Mouse (Mus musculus): ENCODE measurements at regions not wholly inside any gene's neighbourhood (a gene's known extent, or its start where the extent isn't known, plus 50 kb on each side); places are given as distances from the start of the nearest gene placed in this dataset.
A peak's percentile ranks its signal among the peaks of the same experiment; 100 is the strongest.

DNA sequence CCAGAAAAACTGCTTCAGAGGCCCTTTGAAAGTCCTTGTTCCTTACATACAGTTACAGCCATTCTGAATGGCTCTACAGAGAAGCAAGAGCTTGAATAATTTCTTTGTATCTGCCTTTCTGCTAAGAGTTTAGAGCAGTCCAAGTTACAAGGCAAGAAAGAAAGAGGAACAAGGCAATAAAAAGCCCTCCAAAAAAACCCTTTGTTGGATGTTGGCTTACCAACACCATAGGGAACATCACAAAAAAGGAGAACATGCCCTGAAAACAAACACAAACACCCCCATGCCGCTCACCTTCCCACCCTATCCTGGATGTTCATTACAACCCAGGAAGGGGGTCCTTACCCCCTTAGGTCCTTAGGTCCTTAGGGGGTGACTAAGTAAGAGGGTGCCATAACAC, 359.2 kb upstream of the Gcfc2 start:
- DNase-seq (ENCODE audit: low read depth, low spot score): no peak

DNA sequence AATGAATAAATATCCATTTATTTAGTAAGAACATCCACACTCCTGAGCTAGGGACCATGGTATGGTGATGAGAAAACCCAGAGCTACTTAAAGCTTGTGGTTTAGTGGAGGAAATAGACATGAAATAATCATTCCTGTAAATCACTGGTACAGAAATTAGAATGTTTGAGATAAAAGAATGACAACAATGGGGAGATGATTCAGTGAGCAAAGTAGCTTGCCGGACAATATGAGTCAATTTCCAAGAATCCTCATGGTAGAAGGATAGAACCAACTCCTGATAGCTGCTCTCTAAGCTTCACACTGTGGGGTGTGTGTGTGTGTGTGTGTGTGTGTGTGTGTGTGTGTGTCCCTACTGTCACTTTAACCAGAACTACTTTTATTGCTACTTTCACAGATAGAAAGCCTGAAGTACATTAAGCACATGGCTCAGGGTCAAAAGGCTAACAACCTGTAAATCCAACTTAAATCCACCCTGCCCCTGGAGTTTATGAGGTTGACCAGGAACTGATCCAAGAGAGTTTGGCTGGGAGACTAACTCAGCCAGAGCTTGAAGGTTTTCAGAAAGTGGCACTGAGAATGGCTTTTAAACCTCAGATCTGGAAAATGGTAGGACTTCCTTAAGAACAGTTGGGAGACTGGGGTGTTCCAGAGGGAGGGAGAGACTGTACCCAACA, 336.9 kb upstream of the Gcfc2 start:
- DNase-seq (ENCODE audit: low read depth, low spot score): no peak

GRCm38 (mm10) chr6:81589727-81590126, 333.7 kb upstream of the Gcfc2 start:
- no peak for DNase-seq (ENCODE audit: low read depth, low spot score)

DNA sequence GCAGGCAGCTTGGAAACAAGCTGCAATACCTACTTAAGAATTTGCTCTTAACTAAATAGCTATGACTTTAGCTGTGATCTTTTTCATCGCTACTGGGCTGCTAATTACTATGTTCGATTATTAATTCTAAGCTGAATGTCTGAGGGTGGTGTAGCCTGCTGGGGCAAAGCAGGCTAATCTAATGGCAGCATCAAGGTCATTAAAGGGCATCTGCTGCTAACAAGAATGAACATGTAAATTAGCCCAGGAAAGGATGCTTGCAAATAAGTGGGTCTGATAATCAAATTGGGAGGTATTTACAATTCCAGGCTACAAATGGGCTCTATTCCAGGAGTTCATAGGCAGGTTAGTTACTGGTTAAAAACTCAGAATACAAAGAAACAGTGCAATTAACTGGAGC, 327.5 kb upstream of the Gcfc2 start:
- no peak for DNase-seq (ENCODE audit: low read depth, low spot score)

GRCm38 (mm10) chr6:81608637-81609036, 314.8 kb upstream of the Gcfc2 start:
- no peak for DNase-seq (ENCODE audit: low read depth, low spot score)

GRCm38 (mm10) chr6:81611980-81612379, 311.5 kb upstream of the Gcfc2 start:
- no peak for DNase-seq (ENCODE audit: low read depth, low spot score)

DNA sequence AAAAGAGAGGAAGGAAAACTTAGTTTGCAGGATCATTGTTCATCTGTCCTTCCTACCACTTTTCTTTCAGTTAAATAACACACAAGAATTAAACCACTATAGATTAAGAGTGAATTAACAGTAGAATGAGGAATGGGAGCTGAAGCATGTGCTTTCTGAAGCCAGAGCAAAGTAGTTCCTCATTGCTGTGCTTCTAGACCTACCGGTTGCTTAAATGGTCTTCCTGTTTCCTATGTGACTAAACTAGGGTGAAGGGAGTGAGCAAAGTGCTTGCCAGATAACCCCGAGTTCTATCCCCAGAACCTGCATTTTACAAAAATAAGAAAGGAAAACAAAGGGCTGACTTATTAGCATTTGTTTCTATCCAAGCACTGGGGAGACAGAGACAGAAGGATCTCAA, 305.5 kb upstream of the Gcfc2 start:
- no peak for DNase-seq (ENCODE audit: low read depth, low spot score)

- DNase-seq (ENCODE audit: low read depth, low spot score): no peak
Observed at GRCm38 (mm10) chr6:81621028-81621427, 302.4 kb upstream of the Gcfc2 start.

DNA sequence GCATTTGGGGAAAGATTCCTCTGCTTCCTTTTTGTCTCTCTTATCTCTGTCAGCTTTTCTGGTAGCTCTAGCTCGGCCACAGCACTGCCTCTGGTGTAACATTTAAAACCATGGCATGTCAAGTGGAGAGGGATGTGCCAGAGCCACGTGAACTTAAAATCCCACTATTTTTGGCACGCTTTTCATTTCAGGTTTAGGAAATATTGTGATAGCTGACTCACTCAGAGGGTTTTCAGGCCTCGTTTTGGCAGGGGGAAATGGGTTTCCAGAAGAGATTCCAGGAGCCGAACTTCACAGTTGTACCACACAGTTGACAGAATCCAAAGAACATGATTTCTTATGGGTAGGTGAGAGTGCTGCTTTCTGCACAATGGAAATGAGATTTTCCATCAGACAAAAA, 300.8 kb upstream of the Gcfc2 start:
- DNase-seq (ENCODE audit: low read depth, low spot score): no peak

GRCm38 (mm10) chr6:81625016-81625415, 298.5 kb upstream of the Gcfc2 start:
- no peak for DNase-seq (ENCODE audit: low read depth, low spot score)

- DNase-seq (ENCODE audit: low read depth, low spot score): no peak
Observed at GRCm38 (mm10) chr6:81633586-81633985, 289.9 kb upstream of the Gcfc2 start.

DNA sequence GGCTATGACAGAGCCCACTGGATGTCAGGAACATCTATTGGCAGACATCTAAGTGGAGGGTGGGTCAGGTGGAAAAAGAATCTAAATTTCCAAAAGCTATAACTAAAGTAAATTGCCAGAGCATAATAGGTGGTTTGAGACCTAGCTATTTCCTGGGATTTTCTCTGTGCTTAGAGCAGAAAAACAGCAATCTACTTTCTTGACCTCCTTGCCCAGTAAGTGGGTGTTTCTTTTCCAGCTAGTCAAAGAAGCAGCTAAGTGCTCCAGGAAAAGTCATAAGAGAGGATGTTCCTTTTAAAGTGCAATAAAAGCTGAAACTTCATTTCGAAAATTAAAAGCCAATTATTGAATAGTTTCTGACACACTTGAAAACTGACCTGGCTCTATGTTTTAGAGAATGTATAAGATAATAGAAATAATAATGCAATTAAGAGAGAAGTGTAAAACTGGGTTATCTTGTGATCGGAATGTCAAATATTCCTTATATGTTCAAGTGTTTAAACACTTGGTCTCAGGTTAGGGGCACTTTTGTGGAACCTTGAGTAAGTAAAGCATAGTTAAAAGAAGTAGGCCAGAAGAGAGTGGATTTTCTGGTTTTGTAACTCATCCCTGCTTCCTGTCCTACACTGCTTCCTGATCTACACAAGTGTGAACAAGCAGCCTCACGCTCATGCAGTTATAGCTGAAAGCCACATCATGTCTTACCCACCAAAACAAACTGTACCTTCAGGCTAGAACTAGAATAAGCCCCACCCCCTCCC, 275.7 kb upstream of the Gcfc2 start:
- no peak for DNase-seq (ENCODE audit: low read depth, low spot score)

DNA sequence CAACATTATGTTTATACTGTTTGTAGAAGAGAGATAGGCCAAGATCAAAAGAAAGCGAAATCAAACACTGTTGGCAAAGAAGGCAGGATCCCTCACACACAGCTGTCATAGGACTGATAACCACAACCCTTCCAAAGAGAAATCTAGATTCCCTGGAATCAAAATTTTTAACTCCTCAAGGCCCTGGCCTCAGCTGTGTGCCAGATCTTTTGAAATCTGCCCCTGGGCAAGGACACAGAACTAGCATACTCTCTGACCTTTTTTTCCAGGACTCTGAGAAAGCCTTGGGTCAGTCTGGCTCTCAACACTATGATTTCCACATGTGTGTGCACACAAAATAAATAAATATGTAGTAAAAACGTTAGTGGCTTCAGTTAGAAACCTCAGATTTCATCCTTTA, 271.6 kb upstream of the Gcfc2 start:
- DNase-seq (ENCODE audit: low read depth, low spot score): no peak

DNA sequence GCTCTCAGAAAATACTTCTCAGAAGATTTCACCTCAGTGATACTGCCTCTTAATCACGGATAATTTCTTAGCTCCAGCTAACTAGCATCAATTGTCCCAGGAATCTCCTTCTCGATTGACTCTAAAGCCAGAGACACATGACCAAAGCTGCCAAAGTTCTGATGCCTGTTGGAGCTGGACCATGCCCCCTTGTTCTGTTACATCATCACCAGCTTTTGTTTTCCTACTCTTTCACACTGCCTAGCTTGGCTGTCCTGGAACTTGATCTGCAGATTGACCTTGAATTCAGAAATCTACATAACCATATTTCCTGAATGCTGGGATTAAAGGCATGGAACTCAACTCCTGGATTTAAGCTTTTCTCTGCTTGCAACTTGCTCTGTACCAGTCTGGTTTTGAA, 268.3 kb upstream of the Gcfc2 start:
- DNase-seq (ENCODE audit: low read depth, low spot score): no peak

DNA sequence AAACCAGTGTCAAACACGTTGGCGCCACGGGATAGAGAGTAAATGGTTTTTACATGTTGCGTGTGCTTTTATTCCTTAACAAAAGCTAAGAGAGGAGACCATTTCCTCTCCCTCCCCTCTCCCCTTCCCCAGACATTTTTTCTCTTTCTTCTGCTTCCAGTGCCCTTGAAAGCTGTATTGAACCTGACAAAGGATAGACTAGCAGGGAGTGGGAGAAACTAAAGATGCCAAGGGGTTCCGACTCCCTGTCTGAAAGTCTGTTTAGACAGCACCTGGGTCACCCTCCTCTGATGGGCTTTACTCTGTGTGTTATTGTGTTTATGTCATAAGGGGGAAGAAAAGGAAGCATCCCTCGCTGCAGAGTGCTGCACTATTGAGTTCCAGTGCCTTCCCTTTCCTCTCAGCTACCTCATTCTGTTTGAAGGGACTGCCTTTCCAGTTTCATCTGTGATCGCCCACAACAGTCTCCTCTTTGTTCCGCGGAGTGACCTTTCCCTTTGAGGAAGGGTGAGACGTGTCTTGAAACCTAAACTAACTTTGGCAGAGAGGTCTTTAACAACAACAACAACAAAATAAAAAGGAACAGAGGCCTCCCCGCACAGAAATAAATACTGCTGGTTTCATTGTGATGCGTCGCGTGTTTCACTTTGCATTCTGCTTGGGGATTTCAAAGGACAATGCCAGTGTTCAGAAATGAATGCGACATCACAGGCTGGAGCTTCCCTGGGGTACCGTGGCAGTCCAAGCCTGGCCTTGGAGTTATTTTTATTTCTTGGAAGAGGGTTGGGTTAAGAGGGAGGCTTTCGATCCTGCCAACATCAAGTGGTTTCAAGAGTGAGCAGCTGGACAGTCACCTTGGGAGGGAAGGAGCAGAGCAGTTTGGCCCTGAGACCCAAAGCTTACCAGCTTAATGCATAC, 262.7 kb upstream of the Gcfc2 start:
- DNase-seq (ENCODE audit: low read depth, low spot score): peak; percentile 33

- no peak for DNase-seq (ENCODE audit: low read depth, low spot score)
Observed at GRCm38 (mm10) chr6:81668944-81669343, 254.5 kb upstream of the Gcfc2 start.

GRCm38 (mm10) chr6:81673316-81673715, 250.2 kb upstream of the Gcfc2 start:
- DNase-seq (ENCODE audit: low read depth, low spot score): no peak

GRCm38 (mm10) chr6:81697284-81697683, 226.2 kb upstream of the Gcfc2 start:
- no peak for DNase-seq (ENCODE audit: low read depth, low spot score)

DNA sequence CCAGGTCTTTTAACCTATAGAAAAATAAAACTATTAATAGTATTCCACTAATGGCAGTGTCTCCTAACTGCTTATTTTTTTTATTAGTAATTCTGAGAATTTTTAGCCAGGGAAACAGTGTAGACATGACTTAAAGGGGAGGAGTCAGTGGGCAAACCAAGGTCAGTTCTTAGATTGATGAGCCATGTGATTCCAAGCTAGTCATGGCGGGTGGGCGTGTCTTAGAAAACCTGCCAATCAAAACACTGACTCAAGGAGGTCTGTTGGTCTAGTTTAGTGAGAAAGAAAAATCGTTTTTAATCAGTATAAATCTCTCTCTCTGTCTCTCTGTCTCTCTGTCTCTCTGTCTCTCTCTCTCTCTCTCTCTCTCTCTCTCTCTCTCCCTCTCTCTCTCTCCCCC, 225.3 kb upstream of the Gcfc2 start:
- DNase-seq (ENCODE audit: low read depth, low spot score): no peak

DNA sequence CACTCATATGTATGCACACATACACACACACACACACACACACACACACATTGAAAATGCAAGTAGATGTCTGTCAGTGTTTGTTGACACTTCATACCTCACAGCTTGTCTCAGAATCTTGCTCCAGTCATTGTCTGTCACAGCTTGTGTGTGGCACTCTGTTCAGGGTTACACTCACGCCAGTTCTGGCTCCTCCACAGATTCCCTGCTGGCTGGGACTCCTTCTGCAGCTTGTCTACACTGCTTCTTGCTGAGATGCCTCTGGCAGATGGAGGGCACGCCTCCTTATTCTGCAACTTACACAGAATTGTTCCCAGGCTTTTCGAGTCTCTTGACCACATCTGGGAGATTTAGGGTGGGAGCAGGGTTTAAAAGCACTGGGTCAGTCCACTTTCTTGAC, 208.6 kb upstream of the Gcfc2 start:
- no peak for DNase-seq (ENCODE audit: low read depth, low spot score)

- DNase-seq (ENCODE audit: low read depth, low spot score): no peak
Observed at GRCm38 (mm10) chr6:81716371-81716770, 207.1 kb upstream of the Gcfc2 start.
